Mouse (Mus musculus): ENCODE data around the gene Gm8297.
"Not testable (repeated sequence)": the region's sequence is repeated elsewhere in the genome, so short reads cannot be mapped to it uniquely, and the experiment has no call there.

Gene Gm8297

GRCm38 (mm10) chr14:4983635-4984034 is at the start of gene Gm8297:
TSS of gene Gm8297 (plus strand) at chr14:4983935.
- DNase-seq = not testable (repeated sequence)

DNA sequence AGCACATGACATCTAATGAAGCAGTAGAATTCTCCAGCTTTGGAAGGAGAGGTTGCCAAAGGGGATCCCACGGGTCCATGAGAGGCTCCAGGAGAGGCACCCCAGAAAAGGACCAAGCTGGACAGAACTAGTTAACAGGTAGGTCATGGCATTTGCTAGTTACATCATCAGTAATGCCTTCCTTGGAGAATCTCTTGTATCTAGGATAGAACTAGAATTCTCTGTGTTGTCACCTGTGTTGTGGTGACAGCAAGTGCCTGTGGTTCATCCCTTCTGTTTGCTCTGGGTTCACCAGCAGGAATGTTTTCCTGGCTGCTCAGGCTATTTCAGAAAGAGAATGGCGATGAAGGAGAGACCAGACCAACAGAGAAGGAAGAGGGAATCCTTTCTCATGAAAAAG is 31.9 kb downstream of the Gm8297 start, which contains the start of gene Gm3298:
Gene Gm3298, plus strand, starts transcription at position 301 of the 400 bp plus-strand sequence.
- not testable (repeated sequence) for DNase-seq

Data from lung, adult 18-20 months (tissue).